Mouse (Mus musculus) brain, embryonic 18.5 days (tissue): ENCODE measurements around the gene Vps18.

ENCODE experiments used
- DNase-seq: peaks from one replicate; pipeline ENCODE4 v3.0.0-alpha.2; 2012; ENCODE audit warnings: low read depth, low spot score

The Vps18 gene

GRCm38 (mm10) chr2:119289014-119289416 lies 475 bp downstream of the Vps18 start:
- DNase-seq: no peak

GRCm38 (mm10) chr2:119292281-119292680 lies 3.7 kb downstream of the Vps18 start:
- no peak for DNase-seq

- no peak for DNase-seq
Observed at GRCm38 (mm10) chr2:119292852-119293251, 4.3 kb downstream of the Vps18 start.

GRCm38 (mm10) chr2:119293311-119293710 lies 4.8 kb downstream of the Vps18 start:
- no peak for DNase-seq

GRCm38 (mm10) chr2:119293776-119294390 lies 5.3 kb downstream of the Vps18 start:
- DNase-seq: no peak

- no peak for DNase-seq
Observed at GRCm38 (mm10) chr2:119294411-119294810, 5.9 kb downstream of the Vps18 start.

- DNase-seq: no peak
Observed at GRCm38 (mm10) chr2:119296756-119297155, 8.2 kb downstream of the Vps18 start.

- no peak for DNase-seq
Observed at GRCm38 (mm10) chr2:119297506-119297905, 9.0 kb downstream of the Vps18 start.

GRCm38 (mm10) chr2:119298330-119298729 lies 9.8 kb downstream of the Vps18 start:
- DNase-seq: no peak

GRCm38 (mm10) chr2:119298839-119299238 lies 10.3 kb downstream of the Vps18 start:
- DNase-seq: no peak

- DNase-seq: no peak
Observed at GRCm38 (mm10) chr2:119299981-119300818, 11.7 kb downstream of the Vps18 start.

- DNase-seq: no peak
Observed at GRCm38 (mm10) chr2:119300819-119301493, 12.4 kb downstream of the Vps18 start.

GRCm38 (mm10) chr2:119302876-119303275 lies 14.3 kb downstream of the Vps18 start:
- DNase-seq: no peak

GRCm38 (mm10) chr2:119304391-119304790 lies 15.9 kb downstream of the Vps18 start:
- no peak for DNase-seq

- DNase-seq: no peak
Observed at GRCm38 (mm10) chr2:119304798-119305208, 16.3 kb downstream of the Vps18 start.

GRCm38 (mm10) chr2:119311544-119311943 lies 23.0 kb downstream of the Vps18 start:
- DNase-seq: no peak

- no peak for DNase-seq
Observed at GRCm38 (mm10) chr2:119312380-119312958, 23.9 kb downstream of the Vps18 start.

- no peak for DNase-seq
Observed at GRCm38 (mm10) chr2:119313780-119314479, 25.4 kb downstream of the Vps18 start.

- no peak for DNase-seq
Observed at GRCm38 (mm10) chr2:119314742-119315310, 26.3 kb downstream of the Vps18 start.

- no peak for DNase-seq
Observed at GRCm38 (mm10) chr2:119318043-119318710, 29.6 kb downstream of the Vps18 start.

GRCm38 (mm10) chr2:119320571-119320970 lies 32.0 kb downstream of the Vps18 start:
- DNase-seq: no peak
